Mouse (Mus musculus) erythroid progenitor cell, adult 5-6 weeks (primary cell): ENCODE data around the gene Sprr2e. TPM values are rescaled to one million over a fixed set of nuclear protein-coding genes. Genes with fewer than 3 reads are reported as not detected.

Experiments used
- ATAC-seq: replicated peaks from 2 replicates; pipeline ENCODE4 v1.8.0; 2016; ENCODE audit warnings: moderate number of reproducible peaks, mild to moderate bottlenecking, moderate TSS enrichment, inconsistent platforms; ENCODE audit not compliant: poor library complexity, low FRiP score, severe bottlenecking
- total RNA-seq, 2 experiments: library from RNA; stranded (forward) in 1 of 2; stranded (reverse) in 1 of 2; fragments of 150-400 nt in 1 of 2; fragments of 186-747, 209-891 nt in 1 of 2; gene quantifications; 2 replicates each; pipeline versions ENCODE4 v1.2.3 to v1.2.4; 2015 to 2017; ENCODE audit warnings: low replicate concordance in 2 of 2

The Sprr2e gene
- total RNA-seq (2015; ENCODE audit: low replicate concordance): not detected in 2 replicates
- total RNA-seq (2017; ENCODE audit: low replicate concordance): not detected in 2 replicates

DNA sequence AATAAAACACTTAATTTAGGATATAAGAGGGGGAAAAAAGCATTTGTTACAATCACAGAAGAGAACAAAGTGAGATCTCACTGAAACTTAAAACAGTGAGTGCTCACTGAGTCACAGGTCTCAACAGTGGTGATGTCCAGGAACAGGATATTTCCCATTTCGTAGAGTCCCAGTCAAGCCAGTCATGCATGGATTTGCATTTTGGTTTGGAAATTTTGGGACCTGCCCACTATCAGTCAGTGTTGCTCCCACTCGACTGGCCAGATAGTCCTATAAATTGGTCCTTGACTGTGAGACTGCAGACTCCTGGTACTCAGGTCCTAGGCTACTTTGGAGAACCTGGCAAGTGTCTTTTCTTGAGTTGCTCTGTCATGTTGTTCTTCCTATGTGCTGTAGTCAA is at the start of gene Sprr2e:
Gene Sprr2e (plus strand): TSS at position 301 of the 400 bp plus-strand sequence.
- no peak for ATAC-seq

DNA sequence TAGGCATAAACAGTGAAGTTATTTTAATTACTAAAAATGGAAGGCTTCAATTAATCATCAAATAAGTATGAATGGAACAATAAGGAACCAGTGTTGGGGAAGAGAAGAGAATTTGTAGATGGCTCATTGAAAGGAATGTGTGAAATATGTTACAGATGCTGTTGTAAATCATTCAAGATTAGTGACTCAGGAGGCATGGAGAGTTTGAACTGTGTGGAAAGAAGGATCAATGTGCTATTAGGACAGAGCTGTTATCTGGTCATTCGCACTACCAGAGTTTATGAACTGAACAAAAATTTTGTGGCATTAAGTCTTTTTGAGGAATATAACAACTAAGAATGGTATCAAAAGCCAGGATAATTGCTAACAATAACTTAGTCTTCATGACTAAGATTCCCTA is 44.5 kb upstream of the Sprr2e start:
- no peak for ATAC-seq

DNA sequence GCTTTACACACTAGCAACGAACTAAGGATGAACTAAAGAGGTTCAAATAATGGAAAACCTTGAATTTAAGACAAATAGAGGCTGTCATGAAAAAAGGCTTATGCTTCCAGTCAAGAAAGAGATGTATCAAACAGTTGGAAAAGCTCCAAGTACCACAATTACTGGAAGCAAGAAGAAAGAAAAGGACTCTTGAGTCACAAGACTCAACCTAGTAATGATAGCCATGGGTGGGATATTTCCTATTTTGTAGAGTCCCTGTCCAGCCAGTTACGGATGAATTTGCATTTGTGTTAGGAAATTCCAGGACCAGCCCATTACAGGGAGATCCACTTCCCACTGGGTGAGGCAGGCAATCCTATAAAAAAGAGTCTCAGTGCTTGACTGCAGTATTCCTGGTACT is 35.6 kb upstream of the Sprr2e start, which contains the start of gene Sprr2b:
Gene Sprr2b (plus strand): TSS at position 301 of the 400 bp plus-strand sequence.
- no peak for ATAC-seq

GRCm38 (mm10) chr3:92317384-92317783 is 34.6 kb upstream of the Sprr2e start:
- ATAC-seq: no peak

DNA sequence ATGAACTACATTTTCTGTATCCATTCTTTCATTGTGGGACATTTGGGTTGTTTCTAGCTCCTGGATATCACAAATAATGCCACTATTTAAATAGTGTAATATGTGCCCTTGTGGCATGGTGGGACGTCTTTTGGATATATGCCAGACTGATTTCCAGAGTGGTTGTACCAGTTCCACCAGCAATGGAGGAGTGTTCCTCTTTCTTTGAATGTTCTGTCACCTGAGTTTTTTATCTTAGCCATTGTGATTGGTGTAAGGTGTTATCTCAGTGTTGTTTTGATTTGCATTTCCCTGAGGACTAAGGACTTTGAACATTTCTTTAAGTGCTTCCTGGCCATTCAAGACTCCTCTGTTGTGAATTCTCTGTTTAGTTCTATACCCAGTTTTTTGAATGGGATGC is 15.7 kb upstream of the Sprr2e start:
- ATAC-seq: no peak

GRCm38 (mm10) chr3:92338840-92339239 is 13.1 kb upstream of the Sprr2e start, which contains the start of gene Sprr2d:
Gene Sprr2d, plus strand, starts transcription at chr3:92339140.
- ATAC-seq: no peak

DNA sequence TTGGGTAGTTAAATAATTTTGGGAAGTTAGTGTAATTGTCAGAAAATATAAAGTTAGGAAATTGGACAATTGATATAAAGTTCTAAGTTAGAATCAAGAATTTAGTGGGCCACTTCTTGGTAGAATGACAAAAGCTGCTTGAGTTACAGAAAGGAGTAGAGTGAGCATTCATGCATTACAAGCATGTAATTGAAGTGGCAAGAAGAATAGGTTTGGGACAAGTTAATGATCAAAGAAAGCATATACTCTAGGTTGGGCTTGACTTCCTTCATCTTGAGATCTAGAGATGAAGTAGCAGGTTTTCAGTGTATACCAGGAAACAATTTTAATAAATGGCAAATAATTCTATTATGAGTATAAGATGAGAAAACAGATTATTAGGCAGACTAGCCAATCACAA is 9.7 kb downstream of the Sprr2e start:
- ATAC-seq: no peak

DNA sequence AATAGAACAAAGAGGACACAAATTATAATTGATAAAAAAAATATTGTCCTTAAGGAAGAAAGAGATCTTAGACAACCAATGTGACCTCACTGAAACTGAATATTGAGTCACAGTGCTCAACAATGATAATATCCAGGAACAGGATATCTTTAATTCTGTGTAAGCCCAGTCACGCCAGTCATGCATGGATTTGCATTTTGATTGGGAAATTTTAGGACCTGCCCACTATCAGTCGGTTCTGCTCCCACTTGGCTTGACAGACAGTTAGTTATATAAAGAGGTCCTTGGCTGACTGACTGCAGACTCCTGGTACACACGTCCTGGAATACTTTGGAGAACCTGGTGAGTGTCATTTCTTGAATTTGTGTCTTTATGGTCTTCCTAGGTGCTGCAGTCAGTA is 12.9 kb downstream of the Sprr2e start, which contains the start of gene Sprr2f:
Gene Sprr2f (plus strand): TSS at position 301 of the 400 bp plus-strand sequence.
- ATAC-seq: no peak

- no peak for ATAC-seq
These were observed 21.7 kb downstream of the Sprr2e start for GRCm38 (mm10) chr3:92373613-92374012.

DNA sequence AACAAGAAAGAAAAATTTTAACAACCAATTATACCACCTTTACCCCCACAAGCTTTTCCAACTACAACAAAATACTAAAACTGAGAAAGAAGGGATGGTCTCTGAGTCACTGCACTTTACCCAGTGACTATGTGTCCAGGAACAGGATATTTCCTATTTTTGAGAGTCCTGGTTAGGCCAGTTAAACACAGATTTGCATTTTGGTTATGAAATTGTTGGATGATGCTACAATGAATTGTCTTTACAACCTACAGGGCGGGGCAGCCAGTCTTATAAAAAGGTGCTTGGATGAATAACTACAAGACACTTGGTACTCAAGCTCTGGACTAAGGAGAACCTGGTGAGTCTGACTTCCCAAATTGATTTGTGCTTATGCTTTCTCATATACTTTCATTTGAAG is 33.4 kb downstream of the Sprr2e start, which contains the start of gene Sprr2h:
Gene Sprr2h (plus strand): TSS at position 301 of the 400 bp plus-strand sequence.
- no peak for ATAC-seq

GRCm38 (mm10) chr3:92394301-92394700 is 42.4 kb downstream of the Sprr2e start:
- ATAC-seq: no peak

Other genes with a start within 250 kb of the Sprr2e start
- not detected in 2 replicates for gene Prr9, start 228.2 kb upstream of the Sprr2e start, total RNA-seq (2015; ENCODE audit: low replicate concordance)
- 0.64 TPM in 1 of 2 replicates, not detected in the other for gene Prr9, start 228.2 kb upstream of the Sprr2e start, total RNA-seq (2017; ENCODE audit: low replicate concordance)
- gene Lelp1, start 209.4 kb upstream of the Sprr2e start, total RNA-seq (2015; ENCODE audit: low replicate concordance): not detected in 2 replicates
- gene Lelp1, start 209.4 kb upstream of the Sprr2e start, total RNA-seq (2017; ENCODE audit: low replicate concordance): not detected in 2 replicates
- not detected in 2 replicates for gene Sprr2a1, start 136.3 kb upstream of the Sprr2e start, total RNA-seq (2015; ENCODE audit: low replicate concordance)
- not detected in 2 replicates for gene Sprr2a1, start 136.3 kb upstream of the Sprr2e start, total RNA-seq (2017; ENCODE audit: low replicate concordance)
- gene Sprr2a2, start 136.2 kb upstream of the Sprr2e start, total RNA-seq (2015; ENCODE audit: low replicate concordance): not detected in 2 replicates
- gene Sprr2a2, start 136.2 kb upstream of the Sprr2e start, total RNA-seq (2017; ENCODE audit: low replicate concordance): 0.77 TPM in 1 of 2 replicates, not detected in the other
- not detected in 2 replicates for gene Sprr2a3, start 66.7 kb upstream of the Sprr2e start, total RNA-seq (2015; ENCODE audit: low replicate concordance)
- not detected in 2 replicates for gene Sprr2a3, start 66.7 kb upstream of the Sprr2e start, total RNA-seq (2017; ENCODE audit: low replicate concordance)
- not detected in 2 replicates for gene Sprr2b, start 35.5 kb upstream of the Sprr2e start, total RNA-seq (2015; ENCODE audit: low replicate concordance)
- gene Sprr2b, start 35.5 kb upstream of the Sprr2e start, total RNA-seq (2017; ENCODE audit: low replicate concordance): not detected in 2 replicates
- gene Sprr2d, start 13.0 kb upstream of the Sprr2e start, total RNA-seq (2015; ENCODE audit: low replicate concordance): not detected in 2 replicates
- gene Sprr2d, start 13.0 kb upstream of the Sprr2e start, total RNA-seq (2017; ENCODE audit: low replicate concordance): not detected in 2 replicates
- not detected in 2 replicates for gene Sprr2f, start 13.0 kb downstream of the Sprr2e start, total RNA-seq (2015; ENCODE audit: low replicate concordance)
- gene Sprr2f, start 13.0 kb downstream of the Sprr2e start, total RNA-seq (2017; ENCODE audit: low replicate concordance): not detected in 2 replicates
- gene Sprr2h, start 33.5 kb downstream of the Sprr2e start, total RNA-seq (2015; ENCODE audit: low replicate concordance): not detected in 2 replicates
- not detected in 2 replicates for gene Sprr2h, start 33.5 kb downstream of the Sprr2e start, total RNA-seq (2017; ENCODE audit: low replicate concordance)
- not detected in 2 replicates for gene Sprr2i, start 55.8 kb downstream of the Sprr2e start, total RNA-seq (2015; ENCODE audit: low replicate concordance)
- gene Sprr2i, start 55.8 kb downstream of the Sprr2e start, total RNA-seq (2017; ENCODE audit: low replicate concordance): not detected in 2 replicates
- gene Sprr2j-ps, start 65.9 kb downstream of the Sprr2e start, total RNA-seq (2015; ENCODE audit: low replicate concordance): not detected in 2 replicates
- gene Sprr2j-ps, start 65.9 kb downstream of the Sprr2e start, total RNA-seq (2017; ENCODE audit: low replicate concordance): not detected in 2 replicates
- 2.1 and 8.6 TPM in 2 replicates for gene Gm9774, start 77.3 kb downstream of the Sprr2e start, total RNA-seq (2015; ENCODE audit: low replicate concordance)
- 2.3 and 3.0 TPM in 2 replicates for gene Gm9774, start 77.3 kb downstream of the Sprr2e start, total RNA-seq (2017; ENCODE audit: low replicate concordance)
- gene Sprr2k, start 80.4 kb downstream of the Sprr2e start, total RNA-seq (2015; ENCODE audit: low replicate concordance): not detected in 2 replicates
- not detected in 2 replicates for gene Sprr2k, start 80.4 kb downstream of the Sprr2e start, total RNA-seq (2017; ENCODE audit: low replicate concordance)
- gene Sprr1b, start 86.6 kb downstream of the Sprr2e start, total RNA-seq (2015; ENCODE audit: low replicate concordance): not detected in 2 replicates
- not detected in 2 replicates for gene Sprr1b, start 86.6 kb downstream of the Sprr2e start, total RNA-seq (2017; ENCODE audit: low replicate concordance)
- not detected in 2 replicates for gene Sprr3, start 106.6 kb downstream of the Sprr2e start, total RNA-seq (2015; ENCODE audit: low replicate concordance)
- not detected in 2 replicates for gene Sprr3, start 106.6 kb downstream of the Sprr2e start, total RNA-seq (2017; ENCODE audit: low replicate concordance)
- gene Sprr1a, start 133.8 kb downstream of the Sprr2e start, total RNA-seq (2015; ENCODE audit: low replicate concordance): not detected in 2 replicates
- gene Sprr1a, start 133.8 kb downstream of the Sprr2e start, total RNA-seq (2017; ENCODE audit: low replicate concordance): not detected in 2 replicates
- gene Sprr4, start 148.3 kb downstream of the Sprr2e start, total RNA-seq (2015; ENCODE audit: low replicate concordance): not detected in 2 replicates
- not detected in 2 replicates for gene Sprr4, start 148.3 kb downstream of the Sprr2e start, total RNA-seq (2017; ENCODE audit: low replicate concordance)
- not detected in 2 replicates for gene 2310046K23Rik, start 182.4 kb downstream of the Sprr2e start, total RNA-seq (2015; ENCODE audit: low replicate concordance)
- gene 2310046K23Rik, start 182.4 kb downstream of the Sprr2e start, total RNA-seq (2017; ENCODE audit: low replicate concordance): not detected in 2 replicates
- gene Ivl, start 221.6 kb downstream of the Sprr2e start, total RNA-seq (2015; ENCODE audit: low replicate concordance): not detected in 2 replicates
- gene Ivl, start 221.6 kb downstream of the Sprr2e start, total RNA-seq (2017; ENCODE audit: low replicate concordance): 0.39 TPM in 1 of 2 replicates, not detected in the other
- gene Smcp, start 236.9 kb downstream of the Sprr2e start, total RNA-seq (2015; ENCODE audit: low replicate concordance): not detected in 2 replicates
- not detected in 2 replicates for gene Smcp, start 236.9 kb downstream of the Sprr2e start, total RNA-seq (2017; ENCODE audit: low replicate concordance)